Mouse (Mus musculus): ENCODE data around the gene Kif5a. TPM values are rescaled to one million over a fixed set of nuclear protein-coding genes. Genes with fewer than 3 reads are reported as not detected.

Gene Kif5a
- polyA plus RNA-seq, 1 experiment = 1.7 TPM

GRCm38 (mm10) chr10:127274261-127275022, 11.3 kb upstream of the Kif5a start:
- Histone ChIP-seq H3K4me1 (ENCODE audit: control insufficient read depth, insufficient read depth, low read length) (no peaks in the 10 kb centered on the region), H3K27ac (ENCODE audit: control insufficient read depth, insufficient read depth, low read depth, low read length, poor library complexity) (no peak overlapping the region), H3K4me3 (replicated peaks; ENCODE audit: control insufficient read depth, low read depth, low read length) (no peak overlapping the region)
- WGBS = 90% methylated on average over 11 of the region's 11 CpGs
- TF ChIP-seq CTCF (IDR thresholded peaks at IDR 0.05; ENCODE audit: control insufficient read depth, insufficient read depth, low read length) (no peak), POLR2A (IDR thresholded peaks at IDR 0.05; ENCODE audit: borderline replicate concordance, control insufficient read depth, low read depth, low read length) (no peak)

GRCm38 (mm10) chr10:127272371-127272770, 9.2 kb upstream of the Kif5a start:
- Histone ChIP-seq H3K4me3 (replicated peaks; ENCODE audit: control insufficient read depth, low read depth, low read length) (no peak overlapping the region), H3K4me1 (ENCODE audit: control insufficient read depth, insufficient read depth, low read length) (no peaks in the 10 kb centered on the region), H3K27ac (ENCODE audit: control insufficient read depth, insufficient read depth, low read depth, low read length, poor library complexity) (no peak overlapping the region)
- 94% methylated on average over 5 of the region's 5 CpGs for WGBS
- TF ChIP-seq CTCF (IDR thresholded peaks at IDR 0.05; ENCODE audit: control insufficient read depth, insufficient read depth, low read length) (no peak), POLR2A (IDR thresholded peaks at IDR 0.05; ENCODE audit: borderline replicate concordance, control insufficient read depth, low read depth, low read length) (no peak)

GRCm38 (mm10) chr10:127269884-127270283, 6.7 kb upstream of the Kif5a start:
- WGBS = 73% methylated on average over 4 of the region's 4 CpGs
- Histone ChIP-seq H3K4me3 (replicated peaks; ENCODE audit: control insufficient read depth, low read depth, low read length) (no peak overlapping the region), H3K4me1 (ENCODE audit: control insufficient read depth, insufficient read depth, low read length) (peaks cover 3% of the 10 kb centered on the region; the same call in 1 of the 2 replicates), H3K27ac (ENCODE audit: control insufficient read depth, insufficient read depth, low read depth, low read length, poor library complexity) (no peak overlapping the region)
- no peak for TF ChIP-seq POLR2A (IDR thresholded peaks at IDR 0.05; ENCODE audit: borderline replicate concordance, control insufficient read depth, low read depth, low read length)
- TF ChIP-seq CTCF (IDR thresholded peaks at IDR 0.05; ENCODE audit: control insufficient read depth, insufficient read depth, low read length) = no peak

GRCm38 (mm10) chr10:127269036-127269435, 5.9 kb upstream of the Kif5a start:
- H3K4me3 ChIP-seq (replicated peaks; ENCODE audit: control insufficient read depth, low read depth, low read length) = no peak overlapping the region
- H3K27ac ChIP-seq (ENCODE audit: control insufficient read depth, insufficient read depth, low read depth, low read length, poor library complexity) = no peak overlapping the region
- H3K4me1 ChIP-seq (ENCODE audit: control insufficient read depth, insufficient read depth, low read length) = peaks cover 3% of the 10 kb centered on the region; the same call in 1 of the 2 replicates
- TF ChIP-seq CTCF (IDR thresholded peaks at IDR 0.05; ENCODE audit: control insufficient read depth, insufficient read depth, low read length) (no peak), POLR2A (IDR thresholded peaks at IDR 0.05; ENCODE audit: borderline replicate concordance, control insufficient read depth, low read depth, low read length) (no peak)
- WGBS = 91% methylated on average over 12 of the region's 12 CpGs

- Histone ChIP-seq H3K4me3 (replicated peaks; ENCODE audit: control insufficient read depth, low read depth, low read length) (no peak overlapping the region), H3K4me1 (ENCODE audit: control insufficient read depth, insufficient read depth, low read length) (peaks cover 3% of the 10 kb centered on the region; the same call in 1 of the 2 replicates), H3K27ac (ENCODE audit: control insufficient read depth, insufficient read depth, low read depth, low read length, poor library complexity) (no peak overlapping the region)
- 81% methylated on average over 5 of the region's 5 CpGs for WGBS
- TF ChIP-seq CTCF (IDR thresholded peaks at IDR 0.05; ENCODE audit: control insufficient read depth, insufficient read depth, low read length) (no peak), POLR2A (IDR thresholded peaks at IDR 0.05; ENCODE audit: borderline replicate concordance, control insufficient read depth, low read depth, low read length) (no peak)
Measured at GRCm38 (mm10) chr10:127268401-127268800, 5.3 kb upstream of the Kif5a start.

GRCm38 (mm10) chr10:127267318-127267717, 4.2 kb upstream of the Kif5a start:
- Histone ChIP-seq H3K4me1 (ENCODE audit: control insufficient read depth, insufficient read depth, low read length) (peaks cover 5% of the 10 kb centered on the region), H3K4me3 (replicated peaks; ENCODE audit: control insufficient read depth, low read depth, low read length) (peak overlapping the region; percentile 71), H3K27ac (ENCODE audit: control insufficient read depth, insufficient read depth, low read depth, low read length, poor library complexity) (no peak overlapping the region)
- WGBS = 76% methylated on average over 5 of the region's 5 CpGs
- TF ChIP-seq CTCF (IDR thresholded peaks at IDR 0.05; ENCODE audit: control insufficient read depth, insufficient read depth, low read length) = no peak
- TF ChIP-seq POLR2A (IDR thresholded peaks at IDR 0.05; ENCODE audit: borderline replicate concordance, control insufficient read depth, low read depth, low read length) = no peak

- H3K4me3 ChIP-seq (replicated peaks; ENCODE audit: control insufficient read depth, low read depth, low read length) = peak within 1 kb of the TSS; percentile 71
- peak within 1 kb of the TSS; percentile 79 for H3K27ac ChIP-seq (ENCODE audit: control insufficient read depth, insufficient read depth, low read depth, low read length, poor library complexity)
- H3K4me1 ChIP-seq (ENCODE audit: control insufficient read depth, insufficient read depth, low read length) = peaks cover 5% of the 10 kb centered on the region
- TF ChIP-seq CTCF (IDR thresholded peaks at IDR 0.05; ENCODE audit: control insufficient read depth, insufficient read depth, low read length) (no peak), POLR2A (IDR thresholded peaks at IDR 0.05; ENCODE audit: borderline replicate concordance, control insufficient read depth, low read depth, low read length) (peak; percentile 88)
- WGBS = under 1% methylated on average over 70 of the region's 70 CpGs
Measured at GRCm38 (mm10) chr10:127266112-127267091, 3.3 kb upstream of the Kif5a start, which contains the start of gene Dctn2. Dctn2 (plus strand) TSS chr10:127266368.

GRCm38 (mm10) chr10:127265727-127266111, 2.6 kb upstream of the Kif5a start:
- Histone ChIP-seq H3K4me1 (ENCODE audit: control insufficient read depth, insufficient read depth, low read length) (peaks cover 5% of the 10 kb centered on the region), H3K4me3 (replicated peaks; ENCODE audit: control insufficient read depth, low read depth, low read length) (no peak overlapping the region), H3K27ac (ENCODE audit: control insufficient read depth, insufficient read depth, low read depth, low read length, poor library complexity) (no peak overlapping the region)
- 34% methylated on average over 4 of the region's 4 CpGs for WGBS
- TF ChIP-seq CTCF (IDR thresholded peaks at IDR 0.05; ENCODE audit: control insufficient read depth, insufficient read depth, low read length) (0 out of 2 replicates have a peak, but pooled peaks have one; percentile 25), POLR2A (IDR thresholded peaks at IDR 0.05; ENCODE audit: borderline replicate concordance, control insufficient read depth, low read depth, low read length) (no peak)

Data from bone marrow, adult 2 months (tissue).